Mouse (Mus musculus): ENCODE data around the gene Pitpnm3.

GRCm38 (mm10) chr11:72017253-72017601, 118.4 kb downstream of the Pitpnm3 start:
- TF ChIP-seq CTCF (IDR thresholded peaks at IDR 0.05; ENCODE audit: borderline replicate concordance, insufficient read depth, low read depth, low read length) = no peak
- no peak for TF ChIP-seq POLR2A (IDR thresholded peaks at IDR 0.05; ENCODE audit: borderline replicate concordance, insufficient read depth, low read length)

Measured in cerebellum, adult 2 months (tissue).